Mouse (Mus musculus): ENCODE results near the gene Nfu1. TPM values are rescaled to one million over a fixed set of nuclear protein-coding genes. Genes with fewer than 3 reads are reported as not detected.
"Not testable (repeated sequence)": the region's sequence is repeated elsewhere in the genome, so short reads cannot be mapped to it uniquely, and the experiment has no call there.

The Nfu1 gene
- polyA plus RNA-seq, 1 experiment from 2014 or later, result 75.6 TPM

GRCm38 (mm10) chr6:87042004-87042336, 32.9 kb downstream of the Nfu1 start:
- Histone ChIP-seq H3K4me2 (replicated peaks; ENCODE audit: low read depth) (peak overlapping the region; percentile 89), H3K9ac (ENCODE audit: low read depth, low read length) (peak overlapping the region; percentile 79), H3K27ac (ENCODE audit: low read depth, low read length) (peak overlapping the region; percentile 99), H3K4me3 (ENCODE audit: low read depth, low read length) (peak overlapping the region; percentile 92), H3K9me3 (ENCODE audit: control insufficient read depth) (peaks cover 2% of the 10 kb centered on the region; the same call in 1 of the 2 replicates), H3K27me3 (replicated peaks; ENCODE audit: control insufficient read depth, insufficient read depth, low read length) (no peaks in the 10 kb centered on the region), H3K36me3 (ENCODE audit: control insufficient read depth, insufficient read depth) (no peaks in the 10 kb centered on the region; the same call in 1 of the 2 replicates), H3K4me1 (replicated peaks; ENCODE audit: control insufficient read depth, insufficient read depth, low read length) (0 out of 2 replicates have a peak, but pooled peaks cover 7% of the 10 kb centered on the region)
- WGBS, result under 1% methylated on average over 11 of the region's 11 CpGs
- TF ChIP-seq CTCF (IDR thresholded peaks at IDR 0.05; ENCODE audit: low read depth), result no peak
- no peak for ATAC-seq

GRCm38 (mm10) chr6:87042337-87043130, 33.5 kb downstream of the Nfu1 start, which contains the start of gene Gfpt1:
Gene Gfpt1 (plus strand): TSS chr6:87042846.
- H3K9me3 ChIP-seq (ENCODE audit: control insufficient read depth), result no peaks in the 10 kb centered on the region
- no peaks in the 10 kb centered on the region; the same call in none of the 2 replicates for H3K36me3 ChIP-seq (ENCODE audit: control insufficient read depth, insufficient read depth)
- WGBS, result under 1% methylated on average over 68 of the region's 68 CpGs
- peak within 1 kb of the TSS; percentile 99 for H3K27ac ChIP-seq (ENCODE audit: low read depth, low read length)
- peak within 1 kb of the TSS; percentile 92 for H3K4me3 ChIP-seq (ENCODE audit: low read depth, low read length)
- H3K4me2 ChIP-seq (replicated peaks; ENCODE audit: low read depth), result peak within 1 kb of the TSS; percentile 89
- H3K4me1 ChIP-seq (replicated peaks; ENCODE audit: control insufficient read depth, insufficient read depth, low read length), result 0 out of 2 replicates have a peak, but pooled peaks cover 7% of the 10 kb centered on the region
- no peaks in the 10 kb centered on the region for H3K27me3 ChIP-seq (replicated peaks; ENCODE audit: control insufficient read depth, insufficient read depth, low read length)
- no peak; the same call in 1 of the 2 replicates for TF ChIP-seq CTCF (IDR thresholded peaks at IDR 0.05; ENCODE audit: low read depth)
- peak within 1 kb of the TSS; percentile 79 for H3K9ac ChIP-seq (ENCODE audit: low read depth, low read length)
- ATAC-seq, result peak; percentile 96

DNA sequence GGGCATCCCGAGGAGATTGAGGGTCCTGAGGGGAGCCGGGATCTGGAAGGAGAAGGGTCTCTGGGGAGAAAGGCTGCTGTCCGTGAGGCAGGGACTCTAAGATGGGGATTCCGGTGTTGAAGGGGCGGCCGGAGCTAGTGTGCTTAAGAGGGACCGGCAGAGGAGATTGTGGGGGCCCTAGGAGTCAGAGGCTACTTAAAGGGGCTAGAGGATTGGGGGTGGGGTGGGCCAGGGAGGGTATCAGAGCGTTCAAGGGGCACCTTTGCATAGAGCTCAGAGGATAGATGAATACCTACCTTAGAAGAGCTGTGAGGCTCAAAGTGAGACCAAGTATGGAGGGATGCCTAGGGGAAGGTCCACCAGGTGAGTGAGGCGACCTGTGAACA, 34.1 kb downstream of the Nfu1 start:
- ATAC-seq, result 0 out of 2 replicates have a peak, but pooled peaks have one; percentile 0
- no peak for TF ChIP-seq CTCF (IDR thresholded peaks at IDR 0.05; ENCODE audit: low read depth)

DNA sequence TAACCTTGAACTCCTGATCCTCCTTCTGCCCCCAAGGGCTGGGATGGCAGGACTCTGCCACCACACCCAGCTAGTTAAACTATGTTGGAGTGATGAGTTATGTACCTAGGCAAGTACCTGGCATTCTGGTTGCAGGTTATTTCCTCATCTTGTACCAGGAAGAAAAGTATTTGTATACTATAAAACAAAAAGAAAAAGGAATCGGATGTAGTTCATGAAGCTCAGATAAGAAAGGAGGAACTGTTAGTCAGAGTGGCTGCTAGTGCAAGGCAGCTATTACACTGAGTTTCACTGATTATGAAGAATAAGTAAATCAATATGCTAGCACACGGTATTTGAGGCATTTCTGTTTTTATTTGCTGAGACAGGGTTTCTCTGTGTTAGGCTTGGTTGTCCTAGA, 35.9 kb downstream of the Nfu1 start:
- Histone ChIP-seq H3K4me1 (replicated peaks; ENCODE audit: control insufficient read depth, insufficient read depth, low read length) (no peaks in the 10 kb centered on the region), H3K9ac (ENCODE audit: low read depth, low read length) (no peak overlapping the region), H3K4me2 (replicated peaks; ENCODE audit: low read depth) (peak overlapping the region; percentile 3; the same call in 1 of the 2 replicates), H3K27ac (ENCODE audit: low read depth, low read length) (no peak overlapping the region), H3K4me3 (ENCODE audit: low read depth, low read length) (no peak overlapping the region), H3K27me3 (replicated peaks; ENCODE audit: control insufficient read depth, insufficient read depth, low read length) (no peaks in the 10 kb centered on the region), H3K9me3 (ENCODE audit: control insufficient read depth) (no peaks in the 10 kb centered on the region), H3K36me3 (ENCODE audit: control insufficient read depth, insufficient read depth) (peaks cover 20% of the 10 kb centered on the region)
- TF ChIP-seq CTCF (IDR thresholded peaks at IDR 0.05; ENCODE audit: low read depth), result no peak
- 31% methylated on average over 2 of the region's 2 CpGs for WGBS
- peak; percentile 23; the same call in 1 of the 2 replicates for ATAC-seq

More for the DNA sequence above, 34.1 kb downstream of the Nfu1 start:
- no peaks in the 10 kb centered on the region for H3K9me3 ChIP-seq (ENCODE audit: control insufficient read depth)
- H3K27ac ChIP-seq (ENCODE audit: low read depth, low read length), result peak overlapping the region; percentile 99
- peak overlapping the region; percentile 89 for H3K4me2 ChIP-seq (replicated peaks; ENCODE audit: low read depth)
- 0% methylated on average over 9 of the region's 9 CpGs for WGBS
- H3K27me3 ChIP-seq (replicated peaks; ENCODE audit: control insufficient read depth, insufficient read depth, low read length), result no peaks in the 10 kb centered on the region
- H3K4me1 ChIP-seq (replicated peaks; ENCODE audit: control insufficient read depth, insufficient read depth, low read length), result 0 out of 2 replicates have a peak, but pooled peaks cover 4% of the 10 kb centered on the region
- peaks cover 6% of the 10 kb centered on the region for H3K36me3 ChIP-seq (ENCODE audit: control insufficient read depth, insufficient read depth)
- peak overlapping the region; percentile 92 for H3K4me3 ChIP-seq (ENCODE audit: low read depth, low read length)
- peak overlapping the region; percentile 79 for H3K9ac ChIP-seq (ENCODE audit: low read depth, low read length)

GRCm38 (mm10) chr6:87045507-87045906, 36.5 kb downstream of the Nfu1 start:
- H3K9me3 ChIP-seq (ENCODE audit: control insufficient read depth), result no peaks in the 10 kb centered on the region
- H3K4me1 ChIP-seq (replicated peaks; ENCODE audit: control insufficient read depth, insufficient read depth, low read length), result no peaks in the 10 kb centered on the region
- no peak overlapping the region for H3K4me3 ChIP-seq (ENCODE audit: low read depth, low read length)
- 66% methylated on average over 3 of the region's 3 CpGs for WGBS
- H3K27ac ChIP-seq (ENCODE audit: low read depth, low read length), result no peak overlapping the region
- H3K4me2 ChIP-seq (replicated peaks; ENCODE audit: low read depth), result no peak overlapping the region
- no peak overlapping the region for H3K9ac ChIP-seq (ENCODE audit: low read depth, low read length)
- no peak for ATAC-seq
- H3K27me3 ChIP-seq (replicated peaks; ENCODE audit: control insufficient read depth, insufficient read depth, low read length), result no peaks in the 10 kb centered on the region
- H3K36me3 ChIP-seq (ENCODE audit: control insufficient read depth, insufficient read depth), result peaks cover 20% of the 10 kb centered on the region
- TF ChIP-seq CTCF (IDR thresholded peaks at IDR 0.05; ENCODE audit: low read depth), result no peak

GRCm38 (mm10) chr6:87048712-87049111, 39.7 kb downstream of the Nfu1 start:
- WGBS, result 96% methylated on average over 7 of the region's 7 CpGs
- H3K4me1 ChIP-seq (replicated peaks; ENCODE audit: control insufficient read depth, insufficient read depth, low read length); H3K9me3 ChIP-seq (ENCODE audit: control insufficient read depth); H3K27me3 ChIP-seq (replicated peaks; ENCODE audit: control insufficient read depth, insufficient read depth, low read length); ATAC-seq; H3K4me2 ChIP-seq (replicated peaks; ENCODE audit: low read depth); H3K27ac ChIP-seq (ENCODE audit: low read depth, low read length); H3K4me3 ChIP-seq (ENCODE audit: low read depth, low read length); H3K9ac ChIP-seq (ENCODE audit: low read depth, low read length): not testable (repeated sequence)
- peaks cover 47% of the 10 kb centered on the region for H3K36me3 ChIP-seq (ENCODE audit: control insufficient read depth, insufficient read depth)
